Mouse (Mus musculus) MEL (cell line): ENCODE results near the gene Bach2. TPM values are rescaled to one million over a fixed set of nuclear protein-coding genes. Genes with fewer than 3 reads are reported as not detected.

Experiments used
- DNase-seq: peaks from one replicate; pipeline ENCODE4 v3.0.0; 2011; ENCODE audit warnings: low read depth, low spot score
- H3K27ac ChIP-seq: 2 replicates; pipeline ENCODE4 v1.5.1; 2012; ENCODE audit warnings: low read depth, mild to moderate bottlenecking, control low read depth, low read length, moderate library complexity; ENCODE audit not compliant: control insufficient read depth
- H3K27me3 ChIP-seq, 2 experiments: fragments of 150-350 bp in 1 of 2; sonication (generic) in 1 of 2; 2 replicates each; pipeline ENCODE4 v1.6.1; 2012; ENCODE audit warnings: low read length in 2 of 2, mild to moderate bottlenecking in 2 of 2, improper control_type of control experiment in 1 of 2, moderate library complexity in 1 of 2; ENCODE audit not compliant: insufficient read depth in 2 of 2, control insufficient read depth in 1 of 2
- H3K36me3 ChIP-seq, 2 experiments: 2 replicates each; pipeline ENCODE4 v1.6.1; 2012 to 2014; ENCODE audit warnings: low read length in 2 of 2, improper control_type of control experiment in 1 of 2, inconsistent platforms in 1 of 2, mild to moderate bottlenecking in 1 of 2; ENCODE audit not compliant: insufficient read depth in 2 of 2, control insufficient read depth in 1 of 2
- H3K4me1 ChIP-seq, 2 experiments: fragments of 150-350 bp in 1 of 2; sonication (generic) in 1 of 2; 2 replicates each; pipeline ENCODE4 v1.6.1; 2012; ENCODE audit warnings: low read length in 2 of 2, improper control_type of control experiment in 1 of 2, mild to moderate bottlenecking in 1 of 2; ENCODE audit not compliant: insufficient read depth in 2 of 2, control insufficient read depth in 1 of 2
- H3K4me3 ChIP-seq, 2 experiments: fragments of 150-350 bp in 1 of 2; sonication (generic) in 1 of 2; 2 replicates each; pipeline ENCODE4 v1.5.1; 2012; ENCODE audit warnings: low read depth in 2 of 2, low read length in 2 of 2, mild to moderate bottlenecking in 2 of 2, moderate library complexity in 2 of 2, control low read depth in 1 of 2, improper control_type of control experiment in 1 of 2; ENCODE audit not compliant: control insufficient read depth in 1 of 2, insufficient read depth in 1 of 2
- H3K79me2 ChIP-seq: 2 replicates; pipeline ENCODE4 v1.6.1; 2012; ENCODE audit warnings: mild to moderate bottlenecking, low read length, moderate library complexity; ENCODE audit not compliant: control insufficient read depth, poor library complexity, insufficient read depth
- H3K9ac ChIP-seq: 2 replicates; pipeline ENCODE4 v1.6.1; 2012; ENCODE audit warnings: low read depth, mild to moderate bottlenecking, control low read depth, low read length, moderate library complexity; ENCODE audit not compliant: control insufficient read depth, poor library complexity, severe bottlenecking
- H3K9me3 ChIP-seq: fragments of 150-350 bp; sonication (generic); replicated peaks from 2 replicates; pipeline ENCODE4 v1.6.1; 2012; ENCODE audit warnings: mild to moderate bottlenecking, low read length, improper control_type of control experiment, moderate library complexity; ENCODE audit not compliant: insufficient read depth
- BHLHE40 ChIP-seq: IDR thresholded peaks from 2 replicates; pipeline ENCODE4 v1.6.1; 2012; ENCODE audit warnings: low read depth, mild to moderate bottlenecking, inconsistent platforms, low read length, improper control_type of control experiment, borderline replicate concordance
- CHD1 ChIP-seq: IDR thresholded peaks from 2 replicates; pipeline ENCODE4 v1.6.1; 2012; ENCODE audit warnings: low read depth, mild to moderate bottlenecking, inconsistent platforms, low read length, improper control_type of control experiment
- CHD2 ChIP-seq: IDR thresholded peaks from 2 replicates; pipeline ENCODE4 v1.6.1; 2011; ENCODE audit warnings: low read length, improper control_type of control experiment
- MAZ ChIP-seq: IDR thresholded peaks from 2 replicates; pipeline ENCODE4 v1.6.1; 2012; ENCODE audit warnings: low read depth, mild to moderate bottlenecking, inconsistent platforms, low read length, improper control_type of control experiment
- MXI1 ChIP-seq: IDR thresholded peaks from 2 replicates; pipeline ENCODE4 v1.6.1; 2011; ENCODE audit warnings: mild to moderate bottlenecking, low read depth, low read length, improper control_type of control experiment
- NRF1 ChIP-seq: IDR thresholded peaks from 2 replicates; pipeline ENCODE4 v1.6.1; 2014; ENCODE audit warnings: low read depth, mild to moderate bottlenecking, inconsistent platforms, low read length, improper control_type of control experiment, moderate library complexity; ENCODE audit not compliant: poor library complexity, insufficient read depth, severe bottlenecking
- POLR2AphosphoS5 ChIP-seq: IDR thresholded peaks from 2 replicates; pipeline ENCODE4 v1.6.1; 2012; ENCODE audit warnings: low read depth, borderline replicate concordance, mild to moderate bottlenecking, inconsistent platforms, low read length, moderate library complexity, mixed read lengths
- RAD21 ChIP-seq: IDR thresholded peaks from 2 replicates; pipeline ENCODE4 v1.6.1; 2011; ENCODE audit warnings: mild to moderate bottlenecking, low read depth, low read length, improper control_type of control experiment
- RCOR1 ChIP-seq: IDR thresholded peaks from 2 replicates; pipeline ENCODE4 v1.6.1; 2012; ENCODE audit warnings: low read depth, mild to moderate bottlenecking, inconsistent platforms, low read length, improper control_type of control experiment
- SIN3A ChIP-seq: IDR thresholded peaks from 2 replicates; pipeline ENCODE4 v1.6.1; 2012; ENCODE audit warnings: low read length, improper control_type of control experiment, inconsistent platforms
- TBP ChIP-seq: IDR thresholded peaks from 2 replicates; pipeline ENCODE4 v1.8.0; 2011; ENCODE audit warnings: low read depth, low read length, improper control_type of control experiment
- UBTF ChIP-seq: IDR thresholded peaks from 2 replicates; pipeline ENCODE4 v1.6.1; 2012; ENCODE audit warnings: low read depth, mild to moderate bottlenecking, inconsistent platforms, low read length, improper control_type of control experiment, moderate library complexity, borderline replicate concordance; ENCODE audit not compliant: insufficient read depth
- USF1 ChIP-seq: IDR thresholded peaks from 2 replicates; pipeline ENCODE4 v1.6.1; 2014; ENCODE audit warnings: low read depth, mild to moderate bottlenecking, inconsistent platforms, low read length, improper control_type of control experiment, moderate library complexity
- ZMIZ1 ChIP-seq: IDR thresholded peaks from 2 replicates; pipeline ENCODE4 v1.6.1; 2012; ENCODE audit warnings: low read depth, mild to moderate bottlenecking, inconsistent platforms, low read length, improper control_type of control experiment, moderate library complexity
- ZNF384 ChIP-seq: IDR thresholded peaks from 2 replicates; pipeline ENCODE4 v1.6.1; 2012; ENCODE audit warnings: low read depth, mild to moderate bottlenecking, inconsistent platforms, low read length, improper control_type of control experiment
- polyA plus RNA-seq, 2 experiments: library from polyadenylated mRNA; stranded (reverse) in 1 of 2; unstranded in 1 of 2; fragments of >175 nt in 1 of 2; fragments of >200 nt in 1 of 2; gene quantifications; 2 replicates each; pipeline versions ENCODE4 v1.2.1 to v1.2.4; 2012; ENCODE audit warnings: low replicate concordance in 2 of 2, low read depth in 1 of 2; ENCODE audit not compliant: insufficient read length in 2 of 2, insufficient read depth in 1 of 2, missing spikeins in 1 of 2
- total RNA-seq: library from RNA; depleted of rRNA; stranded (reverse); fragments of 300-350 nt; gene quantifications from 2 replicates; pipeline ENCODE4 v1.2.3, GENCODE M21; 2012

The Bach2 gene
- total and polyA plus RNA-seq, 3 experiments = 0.04 TPM; not detected in 2

DNA sequence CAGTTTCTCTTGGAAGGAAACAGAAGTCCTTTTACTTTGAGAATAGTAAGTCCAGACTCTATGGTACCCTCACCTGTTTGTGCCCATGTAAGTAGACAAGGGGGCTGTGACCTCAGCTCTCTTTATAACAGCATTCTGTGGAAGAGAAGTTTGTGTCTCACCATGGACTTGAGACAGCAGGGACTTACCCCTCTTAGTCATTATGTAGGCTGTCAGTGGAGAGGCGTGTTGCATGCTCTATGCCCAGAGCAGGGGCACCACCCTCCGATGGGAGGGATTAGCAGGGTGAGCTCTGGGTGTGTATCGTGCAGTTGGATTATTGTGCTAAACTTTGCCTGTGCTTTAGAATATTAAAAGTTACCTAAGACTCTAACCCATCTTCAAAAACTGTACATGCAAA lies 167.4 kb downstream of the Bach2 start:
- Histone ChIP-seq H3K4me1 (no peaks in the 10 kb centered on the region), H3K79me2 (no peaks in the 10 kb centered on the region), H3K36me3 (no peaks in the 10 kb centered on the region), H3K4me3 (no peak overlapping the region), H3K27ac (no peak overlapping the region), H3K9me3 (no peaks in the 10 kb centered on the region), H3K9ac (no peak overlapping the region), H3K27me3 (no peaks in the 10 kb centered on the region)
- no peak for DNase-seq
- no peak for TF ChIP-seq CHD1
- no peak for TF ChIP-seq POLR2AphosphoS5
- no peak for TF ChIP-seq UBTF
- no peak for TF ChIP-seq TBP
- no peak for TF ChIP-seq NRF1
- no peak for TF ChIP-seq SIN3A
- no peak for TF ChIP-seq BHLHE40
- TF ChIP-seq CHD2 = no peak
- no peak for TF ChIP-seq USF1
- no peak for TF ChIP-seq ZNF384
- no peak for TF ChIP-seq MXI1

GRCm38 (mm10) chr4:32408535-32408934 lies 169.9 kb downstream of the Bach2 start:
- Histone ChIP-seq H3K4me1 (no peaks in the 10 kb centered on the region), H3K9me3 (no peaks in the 10 kb centered on the region), H3K36me3 (no peaks in the 10 kb centered on the region), H3K4me3 (no peak overlapping the region), H3K27me3 (peaks cover 0 to under 1% of the 10 kb centered on the region in 2 experiments; a peak in 2 of 4 replicates), H3K9ac (no peak overlapping the region), H3K79me2 (no peaks in the 10 kb centered on the region), H3K27ac (no peak overlapping the region)
- no peak for DNase-seq
- TF ChIP-seq MAZ = no peak
- no peak for TF ChIP-seq RAD21
- TF ChIP-seq BHLHE40 = no peak
- TF ChIP-seq RCOR1 = no peak
- TF ChIP-seq CHD1 = no peak
- no peak for TF ChIP-seq ZMIZ1
